Mouse (Mus musculus): ENCODE results near the gene Morc3.

- no peak for TF ChIP-seq POLR2A (IDR thresholded peaks at IDR 0.05; ENCODE audit: borderline replicate concordance, extremely low read depth, insufficient read depth, insufficient read length, poor library complexity, severe bottlenecking)
- no peak for TF ChIP-seq CTCF (IDR thresholded peaks at IDR 0.05; ENCODE audit: borderline replicate concordance, extremely low read depth, insufficient read depth, insufficient read length)
Observed at GRCm38 (mm10) chr16:93798623-93799022, 33.3 kb upstream of the Morc3 start.
